Mouse (Mus musculus): ENCODE measurements around the gene Clic6. TPM values are rescaled to one million over a fixed set of nuclear protein-coding genes. Genes with fewer than 3 reads are reported as not detected.

Gene Clic6
- total and polyA plus RNA-seq, 3 experiments = not detected

DNA sequence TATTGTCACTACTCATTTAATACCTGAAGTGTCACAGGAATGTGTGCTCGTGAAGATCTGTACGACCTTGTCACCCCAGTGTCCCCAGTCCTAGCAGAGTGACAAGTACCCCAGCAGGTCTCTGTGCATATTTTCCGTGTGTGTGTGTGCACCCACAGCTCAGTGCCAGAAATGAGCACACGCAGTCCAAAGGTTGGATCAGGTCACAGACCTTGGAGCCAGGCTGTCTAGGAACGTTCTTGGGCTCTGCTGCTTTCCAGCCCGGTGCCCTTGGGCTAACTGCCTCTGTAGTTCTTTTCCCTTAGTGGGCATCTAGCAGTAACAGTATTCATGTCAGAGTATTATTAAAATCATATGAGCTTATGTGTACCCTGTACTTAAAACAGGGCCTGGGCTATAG is 1.6 kb downstream of the Clic6 start:
- H3K9ac ChIP-seq (ENCODE audit: control insufficient read depth, low read depth, low read length, poor library complexity, severe bottlenecking) = no peak overlapping the region
- TF ChIP-seq RAD21 (IDR thresholded peaks at IDR 0.05; ENCODE audit: low read depth, low read length) (no peak), TBP (IDR thresholded peaks at IDR 0.05; ENCODE audit: low read depth, low read length) (no peak), MAFK (IDR thresholded peaks at IDR 0.05; ENCODE audit: borderline replicate concordance, low read depth, low read length) (no peak), NRF1 (IDR thresholded peaks at IDR 0.05; ENCODE audit: insufficient read depth, low read depth, low read length, poor library complexity, severe bottlenecking) (no peak), CHD1 (IDR thresholded peaks at IDR 0.05; ENCODE audit: low read depth, low read length) (no peak), SMC3 (IDR thresholded peaks at IDR 0.05; ENCODE audit: low read depth, low read length) (no peak), MYB (IDR thresholded peaks at IDR 0.05; ENCODE audit: low read depth, low read length) (no peak), MAZ (IDR thresholded peaks at IDR 0.05; ENCODE audit: low read depth, low read length) (no peak), ETS1 (IDR thresholded peaks at IDR 0.05; ENCODE audit: low read depth, low read length) (no peak), ZMIZ1 (IDR thresholded peaks at IDR 0.05; ENCODE audit: low read depth, low read length) (no peak), USF2 (IDR thresholded peaks at IDR 0.05; ENCODE audit: borderline replicate concordance in 1 of 2, insufficient read depth in 1 of 2, low read depth in 1 of 2, low read length in 2 of 2) (no peak)
- no peaks in the 10 kb centered on the region; a peak in 1 of 4 replicates for H3K27me3 ChIP-seq (ENCODE audit: control insufficient read depth in 1 of 2, insufficient read depth in 2 of 2, low read length in 2 of 2)
- H3K4me1 ChIP-seq (ENCODE audit: control insufficient read depth in 1 of 2, insufficient read depth in 2 of 2, low read length in 2 of 2) = peaks cover 0 to 14% of the 10 kb centered on the region in 2 experiments; a peak in 2 of 4 replicates
- peaks cover 0 to 3% of the 10 kb centered on the region in 2 experiments; a peak in 2 of 4 replicates for H3K36me3 ChIP-seq (ENCODE audit: control insufficient read depth in 1 of 2, insufficient read depth in 2 of 2, low read length in 2 of 2)
- H3K4me3 ChIP-seq (ENCODE audit: control insufficient read depth in 1 of 2, insufficient read depth in 1 of 2, low read depth in 2 of 2, low read length in 2 of 2) = no peak overlapping the region
- no peak for DNase-seq (ENCODE audit: low read depth, low spot score)
- no peak overlapping the region for H3K27ac ChIP-seq (ENCODE audit: control insufficient read depth, low read depth, low read length)
- no peaks in the 10 kb centered on the region for H3K9me3 ChIP-seq (replicated peaks; ENCODE audit: insufficient read depth, low read length)
- no peaks in the 10 kb centered on the region for H3K79me2 ChIP-seq (ENCODE audit: control insufficient read depth, insufficient read depth, low read length, poor library complexity)

DNA sequence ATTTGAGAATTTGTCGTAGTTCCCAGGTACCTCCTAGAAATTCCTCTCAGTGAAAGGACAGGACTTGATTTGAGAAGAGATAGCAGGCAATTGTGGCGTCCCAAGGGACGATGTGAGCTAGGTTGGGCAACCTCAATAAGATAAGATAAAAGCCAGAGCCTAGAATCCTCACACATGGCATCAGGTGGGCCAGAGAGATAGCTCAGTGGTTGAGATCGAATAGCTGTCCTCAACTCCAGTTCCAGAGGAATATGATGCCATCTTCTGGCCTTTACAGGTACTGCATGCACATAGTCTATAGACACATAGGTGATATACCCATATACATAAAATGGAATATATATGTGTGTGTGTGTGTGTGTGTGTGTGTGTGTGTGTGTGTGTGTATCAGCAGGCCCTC is 2.0 kb downstream of the Clic6 start:
- H3K4me3 ChIP-seq (ENCODE audit: control insufficient read depth in 1 of 2, insufficient read depth in 1 of 2, low read depth in 2 of 2, low read length in 2 of 2) = no peak overlapping the region
- H3K27me3 ChIP-seq (ENCODE audit: control insufficient read depth in 1 of 2, insufficient read depth in 2 of 2, low read length in 2 of 2) = no peaks in the 10 kb centered on the region; a peak in 1 of 4 replicates
- no peaks in the 10 kb centered on the region for H3K79me2 ChIP-seq (ENCODE audit: control insufficient read depth, insufficient read depth, low read length, poor library complexity)
- peak; percentile 85 for DNase-seq (ENCODE audit: low read depth, low spot score)
- no peaks in the 10 kb centered on the region for H3K9me3 ChIP-seq (replicated peaks; ENCODE audit: insufficient read depth, low read length)
- no peak overlapping the region for H3K9ac ChIP-seq (ENCODE audit: control insufficient read depth, low read depth, low read length, poor library complexity, severe bottlenecking)
- peaks cover 1 to 13% of the 10 kb centered on the region in 2 experiments for H3K4me1 ChIP-seq (ENCODE audit: control insufficient read depth in 1 of 2, insufficient read depth in 2 of 2, low read length in 2 of 2)
- H3K36me3 ChIP-seq (ENCODE audit: control insufficient read depth in 1 of 2, insufficient read depth in 2 of 2, low read length in 2 of 2) = peaks cover 0 to 7% of the 10 kb centered on the region in 2 experiments; a peak in 2 of 4 replicates
- H3K27ac ChIP-seq (ENCODE audit: control insufficient read depth, low read depth, low read length) = no peak overlapping the region
- TF ChIP-seq ZMIZ1 (IDR thresholded peaks at IDR 0.05; ENCODE audit: low read depth, low read length) = no peak
- TF ChIP-seq TAL1 (IDR thresholded peaks at IDR 0.05; ENCODE audit: low read length) = peak; percentile 72
- no peak for TF ChIP-seq CHD1 (IDR thresholded peaks at IDR 0.05; ENCODE audit: low read depth, low read length)
- TF ChIP-seq TBP (IDR thresholded peaks at IDR 0.05; ENCODE audit: low read depth, low read length) = no peak
- TF ChIP-seq SMC3 (IDR thresholded peaks at IDR 0.05; ENCODE audit: low read depth, low read length) = peak; percentile 83
- peak; percentile 84 for TF ChIP-seq GATA1 (IDR thresholded peaks at IDR 0.05; ENCODE audit: low read depth, low read length)
- TF ChIP-seq ZKSCAN1 (IDR thresholded peaks at IDR 0.05; ENCODE audit: low read depth, low read length) = no peak
- no peak for TF ChIP-seq ZNF384 (IDR thresholded peaks at IDR 0.05; ENCODE audit: low read depth, low read length)
- TF ChIP-seq POLR2AphosphoS5 (IDR thresholded peaks at IDR 0.05; ENCODE audit: borderline replicate concordance, low read depth, low read length) = no peak
- no peak for TF ChIP-seq MYB (IDR thresholded peaks at IDR 0.05; ENCODE audit: low read depth, low read length)
- TF ChIP-seq MAZ (IDR thresholded peaks at IDR 0.05; ENCODE audit: low read depth, low read length) = no peak
- no peak for TF ChIP-seq MXI1 (IDR thresholded peaks at IDR 0.05; ENCODE audit: low read depth, low read length)
- TF ChIP-seq ELF1 (IDR thresholded peaks at IDR 0.05; ENCODE audit: low read depth, low read length) = no peak
- TF ChIP-seq CTCF (IDR thresholded peaks at IDR 0.05 in 2 of 3, conservative IDR thresholded peaks at IDR 0.05 in 1 of 3; ENCODE audit: control insufficient read depth in 1 of 3, insufficient read depth in 1 of 3, low read depth in 2 of 3, low read length in 3 of 3, poor library complexity in 1 of 3, severe bottlenecking in 1 of 3) = peak; percentile 41 to 87 (median 81)
- TF ChIP-seq SIN3A (IDR thresholded peaks at IDR 0.05; ENCODE audit: low read length) = no peak
- TF ChIP-seq USF2 (IDR thresholded peaks at IDR 0.05; ENCODE audit: borderline replicate concordance in 1 of 2, insufficient read depth in 1 of 2, low read depth in 1 of 2, low read length in 2 of 2) = no peak
- TF ChIP-seq MEF2A (IDR thresholded peaks at IDR 0.05; ENCODE audit: extremely low read depth, insufficient replicate concordance, low read depth, low read length, poor library complexity, severe bottlenecking) = no peak
- no peak for TF ChIP-seq MAFK (IDR thresholded peaks at IDR 0.05; ENCODE audit: borderline replicate concordance, low read depth, low read length)
- no peak for TF ChIP-seq POLR2AphosphoS2 (IDR thresholded peaks at IDR 0.05; ENCODE audit: low read length)
- TF ChIP-seq POLR2A (IDR thresholded peaks at IDR 0.05; ENCODE audit: control insufficient read depth in 1 of 2, insufficient read depth in 1 of 2, low read depth in 1 of 2, low read length in 2 of 2, poor library complexity in 1 of 2) = no peak
- no peak for TF ChIP-seq MAX (IDR thresholded peaks at IDR 0.05; ENCODE audit: low read length)
- TF ChIP-seq CHD2 (IDR thresholded peaks at IDR 0.05; ENCODE audit: low read length) = no peak
- 0 out of 2 replicates have a peak, but pooled peaks have one; percentile 14 for TF ChIP-seq BHLHE40 (IDR thresholded peaks at IDR 0.05; ENCODE audit: borderline replicate concordance, low read depth, low read length)
- TF ChIP-seq MYC (IDR thresholded peaks at IDR 0.05; ENCODE audit: low read depth, low read length) = 0 out of 2 replicates have a peak, but pooled peaks have one; percentile 30
- peak; percentile 71 for TF ChIP-seq TCF12 (IDR thresholded peaks at IDR 0.05; ENCODE audit: low read depth, low read length)
- no peak for TF ChIP-seq KAT2A (conservative IDR thresholded peaks at IDR 0.05; ENCODE audit: low read depth, low read length)
- no peak for TF ChIP-seq GABPA (IDR thresholded peaks at IDR 0.05; ENCODE audit: low read depth, low read length)
